Mouse (Mus musculus) thymus, adult 2 months (tissue): ENCODE results near the gene Ppfia3. TPM values are rescaled to one million over a fixed set of nuclear protein-coding genes. Genes with fewer than 3 reads are reported as not detected.
"Not testable (repeated sequence)": the region's sequence is repeated elsewhere in the genome, so short reads cannot be mapped to it uniquely, and the experiment has no call there.

Source experiments
- DNase-seq: peaks from one replicate; pipeline ENCODE4 v3.0.0; 2021
- H3K27ac ChIP-seq: fragments of 200-500 bp; 2 replicates; pipeline ENCODE4 v1.5.1; 2012; ENCODE audit warnings: low read length, control low read depth; ENCODE audit not compliant: control insufficient read depth, insufficient read depth
- H3K27me3 ChIP-seq: fragments of 200-500 bp; 2 replicates; pipeline ENCODE4 v1.6.1; 2012; ENCODE audit warnings: mild to moderate bottlenecking, low read length, moderate library complexity, mixed read lengths; ENCODE audit not compliant: control insufficient read depth, insufficient read depth
- H3K36me3 ChIP-seq: fragments of 200-500 bp; 2 replicates; pipeline ENCODE4 v1.6.1; 2012; ENCODE audit warnings: mild to moderate bottlenecking, low read length, moderate library complexity; ENCODE audit not compliant: control insufficient read depth, insufficient read depth
- H3K4me1 ChIP-seq: fragments of 200-500 bp; replicated peaks from 2 replicates; pipeline ENCODE4 v1.6.1; 2012; ENCODE audit warnings: low read length; ENCODE audit not compliant: control insufficient read depth, insufficient read depth
- H3K4me3 ChIP-seq: fragments of 200-500 bp; 2 replicates; pipeline ENCODE4 v1.5.1; 2012; ENCODE audit warnings: mild to moderate bottlenecking, low read length, control low read depth, moderate library complexity; ENCODE audit not compliant: control insufficient read depth, insufficient read depth
- CTCF ChIP-seq: fragments of 200-500 bp; IDR thresholded peaks from 2 replicates; pipeline ENCODE4 v1.5.1; 2012; ENCODE audit warnings: mild to moderate bottlenecking, control low read depth, low read length, moderate library complexity, borderline replicate concordance; ENCODE audit not compliant: control insufficient read depth, poor library complexity, insufficient read depth; ENCODE audit errors: extremely low read depth
- POLR2A ChIP-seq: fragments of 200-500 bp; IDR thresholded peaks from 2 replicates; pipeline ENCODE4 v1.6.1; 2012; ENCODE audit warnings: mild to moderate bottlenecking, low read length, control low read depth, moderate library complexity; ENCODE audit not compliant: control insufficient read depth, poor library complexity, insufficient read depth; ENCODE audit errors: extremely low read depth
- WGBS: fragments of 180-500 bp; shearing (Covaris S2); methylation state at CpG from one replicate; pipeline ENCODE4 v1.1.7; 2018; 5-methylcytosine and 5-hydroxymethylcytosine counted together
- polyA plus RNA-seq: library from polyadenylated mRNA; depleted of rRNA; stranded (reverse); fragments of >200 nt; gene quantifications from 2 replicates; pipeline ENCODE4 v1.2.3, GENCODE M21; 2012

Gene Ppfia3
- polyA plus RNA-seq, 1 experiment, result 0.65 TPM

GRCm38 (mm10) chr7:45405091-45406075 lies 38.6 kb upstream of the Ppfia3 start, which contains the start of gene Kcna7:
TSS of gene Kcna7 (plus strand) at chr7:45405653.
- no peak within 1 kb of the TSS for H3K27ac ChIP-seq
- peak within 1 kb of the TSS; percentile 21 for H3K4me3 ChIP-seq
- no peaks in the 10 kb centered on the region for H3K36me3 ChIP-seq
- H3K4me1 ChIP-seq, result peaks cover 6% of the 10 kb centered on the region; the same call in 1 of the 2 replicates
- DNase-seq, result peak; percentile 81
- 12% methylated on average over 28 of the region's 28 CpGs for WGBS
- peaks cover 19% of the 10 kb centered on the region for H3K27me3 ChIP-seq
- TF ChIP-seq POLR2A (no peak), CTCF (peak; percentile 88; the same call in 1 of the 2 replicates)

- WGBS, result 41% methylated on average over 6 of the region's 6 CpGs
- TF ChIP-seq POLR2A (no peak), CTCF (no peak)
- H3K4me1 ChIP-seq, result peaks cover 6% of the 10 kb centered on the region; the same call in 1 of the 2 replicates
- H3K27me3 ChIP-seq, result peaks cover 19% of the 10 kb centered on the region
- DNase-seq, result peak; percentile 67
- no peaks in the 10 kb centered on the region for H3K36me3 ChIP-seq
- no peak overlapping the region for H3K4me3 ChIP-seq
- no peak overlapping the region for H3K27ac ChIP-seq
Observed at GRCm38 (mm10) chr7:45403532-45404261, 36.9 kb upstream of the Ppfia3 start.

GRCm38 (mm10) chr7:45401521-45402085 lies 34.8 kb upstream of the Ppfia3 start:
- Histone ChIP-seq H3K4me3 (no peak overlapping the region), H3K36me3 (no peaks in the 10 kb centered on the region), H3K4me1 (peaks cover 4% of the 10 kb centered on the region; the same call in 1 of the 2 replicates), H3K27me3 (peaks cover 13% of the 10 kb centered on the region), H3K27ac (no peak overlapping the region)
- no peak for TF ChIP-seq CTCF
- TF ChIP-seq POLR2A, result no peak
- 79% methylated on average over 10 of the region's 10 CpGs for WGBS
- no peak for DNase-seq

GRCm38 (mm10) chr7:45396787-45397186 lies 30.0 kb upstream of the Ppfia3 start:
- H3K36me3 ChIP-seq, result peaks cover 6% of the 10 kb centered on the region
- DNase-seq, result no peak
- no peak overlapping the region for H3K4me3 ChIP-seq
- H3K27me3 ChIP-seq, result no peaks in the 10 kb centered on the region
- 56% methylated on average over 2 of the region's 2 CpGs for WGBS
- H3K4me1 ChIP-seq, result peaks cover 10% of the 10 kb centered on the region
- TF ChIP-seq POLR2A (no peak), CTCF (no peak)
- no peak overlapping the region for H3K27ac ChIP-seq

GRCm38 (mm10) chr7:45396337-45396775 lies 29.5 kb upstream of the Ppfia3 start:
- not testable (repeated sequence) for H3K4me1 ChIP-seq, H3K27ac ChIP-seq, H3K36me3 ChIP-seq, H3K27me3 ChIP-seq, DNase-seq
- peak overlapping the region; percentile 48 for H3K4me3 ChIP-seq
- WGBS, result 3% methylated on average over 3 of the region's 3 CpGs

- peak; percentile 100 for DNase-seq
- Histone ChIP-seq H3K36me3 (peaks cover 13% of the 10 kb centered on the region), H3K4me1 (peaks cover 10% of the 10 kb centered on the region), H3K4me3 (peak within 1 kb of the TSS; percentile 55), H3K27me3 (no peaks in the 10 kb centered on the region), H3K27ac (peak within 1 kb of the TSS; percentile 76)
- WGBS, result under 1% methylated on average over 60 of the region's 60 CpGs
- TF ChIP-seq CTCF (0 out of 2 replicates have a peak, but pooled peaks have one; percentile 18), POLR2A (peak; percentile 91)
Observed at GRCm38 (mm10) chr7:45395578-45396336, 28.9 kb upstream of the Ppfia3 start, which contains the start of gene Snrnp70. TSS of gene Snrnp70 (minus strand) at chr7:45395742.
